Mouse (Mus musculus) liver, adult 2 months (tissue): ENCODE measurements around the gene Lyrm7. TPM values are rescaled to one million over a fixed set of nuclear protein-coding genes. Genes with fewer than 3 reads are reported as not detected.
A peak's percentile ranks its signal among the peaks of the same experiment; 100 is the strongest.

Experiments used
- DNase-seq: peaks from one replicate; pipeline ENCODE4 v3.0.0-alpha.2; 2011; ENCODE audit warnings: low read depth, low spot score; ENCODE audit errors: extremely low read depth
- H3K27ac ChIP-seq: fragments of 200-500 bp; replicated peaks from 2 replicates; pipeline ENCODE4 v1.5.1; 2012; ENCODE audit warnings: low read depth, mild to moderate bottlenecking, control low read depth, inconsistent platforms, low read length; ENCODE audit not compliant: insufficient read depth
- H3K27me3 ChIP-seq: fragments of 200-500 bp; 2 replicates; pipeline ENCODE4 v1.6.1; 2012; ENCODE audit warnings: mild to moderate bottlenecking, moderate library complexity, low read length, inconsistent platforms; ENCODE audit not compliant: control insufficient read depth, insufficient read depth
- H3K36me3 ChIP-seq: fragments of 200-500 bp; 2 replicates; pipeline ENCODE4 v1.6.1; 2012; ENCODE audit warnings: low read length, inconsistent platforms; ENCODE audit not compliant: control insufficient read depth, insufficient read depth
- H3K4me1 ChIP-seq: fragments of 200-500 bp; 2 replicates; pipeline ENCODE4 v1.6.1; 2011; ENCODE audit warnings: low read length; ENCODE audit not compliant: control insufficient read depth, insufficient read depth
- H3K4me3 ChIP-seq: fragments of 200-500 bp; 2 replicates; pipeline ENCODE4 v1.5.1; 2011; ENCODE audit warnings: low read depth, mild to moderate bottlenecking, control low read depth, low read length, moderate library complexity; ENCODE audit not compliant: insufficient read depth
- H3K79me2 ChIP-seq: fragments of 200-500 bp; 2 replicates; pipeline ENCODE4 v1.6.1; 2012; ENCODE audit warnings: inconsistent platforms, mild to moderate bottlenecking, low read length, moderate library complexity; ENCODE audit not compliant: control insufficient read depth, insufficient read depth
- H3K9ac ChIP-seq: fragments of 200-500 bp; 2 replicates; pipeline ENCODE4 v1.6.1; 2012; ENCODE audit warnings: low read depth, mild to moderate bottlenecking, control low read depth, inconsistent platforms, low read length
- CTCF ChIP-seq: fragments of 200-500 bp; IDR thresholded peaks from 2 replicates; pipeline ENCODE4 v1.5.1; 2011; ENCODE audit warnings: low read depth, low read length, control low read depth
- POLR2A ChIP-seq: fragments of 200-500 bp; IDR thresholded peaks from 2 replicates; pipeline ENCODE4 v1.6.1; 2011; ENCODE audit warnings: low read length, control low read depth; ENCODE audit not compliant: insufficient read depth; ENCODE audit errors: extremely low read depth
- WGBS: fragments of 180-500 bp; shearing (Covaris S2); methylation state at CpG from one replicate; pipeline ENCODE4 v1.1.7; 2018; 5-methylcytosine and 5-hydroxymethylcytosine counted together
- polyA plus RNA-seq: library from polyadenylated mRNA; depleted of rRNA; stranded (reverse); fragments of >200 nt; gene quantifications from 2 replicates; pipeline ENCODE4 v1.2.3, GENCODE M21; 2012; rRNA removed
- total RNA-seq: library from RNA; depleted of rRNA; stranded (reverse); fragments of >200 nt; gene quantifications from 2 replicates; pipeline ENCODE4 v1.2.3, GENCODE M21; 2014; rRNA removed

The Lyrm7 gene
- total RNA-seq (1.3 and 1.8 TPM in 2 replicates), polyA plus RNA-seq (0.46 and 1.2 TPM in 2 replicates)

GRCm38 (mm10) chr11:54860256-54861038 is at the start of gene Lyrm7:
Gene Lyrm7 (minus strand): TSS chr11:54860916.
- peaks cover 2% of the 10 kb centered on the region; the same call in 1 of the 2 replicates for H3K4me1 ChIP-seq
- WGBS = 1% methylated on average over 42 of the region's 42 CpGs
- H3K79me2 ChIP-seq = peaks cover 3% of the 10 kb centered on the region; the same call in 1 of the 2 replicates
- H3K36me3 ChIP-seq = no peaks in the 10 kb centered on the region
- DNase-seq = peak; percentile 96
- peak within 1 kb of the TSS; percentile 93 for H3K4me3 ChIP-seq
- H3K27me3 ChIP-seq = no peaks in the 10 kb centered on the region
- TF ChIP-seq CTCF = no peak
- peak; percentile 68 for TF ChIP-seq POLR2A
- peak within 1 kb of the TSS; percentile 81 for H3K9ac ChIP-seq
- peak within 1 kb of the TSS; percentile 93 for H3K27ac ChIP-seq

GRCm38 (mm10) chr11:54910081-54910665 is 49.5 kb upstream of the Lyrm7 start:
- Histone ChIP-seq H3K27me3 (no peaks in the 10 kb centered on the region), H3K27ac (no peak overlapping the region), H3K36me3 (peaks cover 2% of the 10 kb centered on the region; the same call in 1 of the 2 replicates), H3K4me1 (no peaks in the 10 kb centered on the region), H3K9ac (no peak overlapping the region), H3K4me3 (no peak overlapping the region), H3K79me2 (no peaks in the 10 kb centered on the region)
- no peak for TF ChIP-seq POLR2A
- no peak for TF ChIP-seq CTCF
- WGBS = 92% methylated on average over 12 of the region's 12 CpGs
- no peak for DNase-seq

GRCm38 (mm10) chr11:54909273-54909672 is 48.6 kb upstream of the Lyrm7 start:
- Histone ChIP-seq H3K27me3 (no peaks in the 10 kb centered on the region), H3K4me3 (no peak overlapping the region), H3K27ac (no peak overlapping the region), H3K79me2 (no peaks in the 10 kb centered on the region), H3K4me1 (no peaks in the 10 kb centered on the region), H3K36me3 (peaks cover 2% of the 10 kb centered on the region; the same call in 1 of the 2 replicates), H3K9ac (no peak overlapping the region)
- TF ChIP-seq CTCF (no peak), POLR2A (no peak)
- 97% methylated on average over 11 of the region's 11 CpGs for WGBS
- DNase-seq = no peak

- peaks cover 3% of the 10 kb centered on the region; the same call in 1 of the 2 replicates for H3K27me3 ChIP-seq
- no peak overlapping the region for H3K9ac ChIP-seq
- no peak overlapping the region for H3K4me3 ChIP-seq
- DNase-seq = peak; percentile 43
- no peak for TF ChIP-seq POLR2A
- no peak for TF ChIP-seq CTCF
- WGBS = 71% methylated on average over 5 of the region's 5 CpGs
- no peaks in the 10 kb centered on the region; the same call in 1 of the 2 replicates for H3K36me3 ChIP-seq
- no peak overlapping the region for H3K27ac ChIP-seq
- H3K4me1 ChIP-seq = no peaks in the 10 kb centered on the region
- H3K79me2 ChIP-seq = no peaks in the 10 kb centered on the region
Observed at GRCm38 (mm10) chr11:54907259-54907658, 46.5 kb upstream of the Lyrm7 start.

GRCm38 (mm10) chr11:54906466-54906865 is 45.8 kb upstream of the Lyrm7 start:
- 67% methylated on average over 4 of the region's 4 CpGs for WGBS
- H3K27ac ChIP-seq = no peak overlapping the region

More at GRCm38 (mm10) chr11:54906466-54906865, 45.8 kb upstream of the Lyrm7 start:
- peaks cover 3% of the 10 kb centered on the region; the same call in 1 of the 2 replicates for H3K27me3 ChIP-seq
- H3K4me1 ChIP-seq = no peaks in the 10 kb centered on the region
- H3K36me3 ChIP-seq = no peaks in the 10 kb centered on the region
- no peak overlapping the region for H3K9ac ChIP-seq
- TF ChIP-seq CTCF (no peak), POLR2A (no peak)
- H3K79me2 ChIP-seq = no peaks in the 10 kb centered on the region
- no peak for DNase-seq
- no peak overlapping the region for H3K4me3 ChIP-seq
